9 mouse cellular contexts compared by ENCODE assay signal in the genomic region with DNA sequence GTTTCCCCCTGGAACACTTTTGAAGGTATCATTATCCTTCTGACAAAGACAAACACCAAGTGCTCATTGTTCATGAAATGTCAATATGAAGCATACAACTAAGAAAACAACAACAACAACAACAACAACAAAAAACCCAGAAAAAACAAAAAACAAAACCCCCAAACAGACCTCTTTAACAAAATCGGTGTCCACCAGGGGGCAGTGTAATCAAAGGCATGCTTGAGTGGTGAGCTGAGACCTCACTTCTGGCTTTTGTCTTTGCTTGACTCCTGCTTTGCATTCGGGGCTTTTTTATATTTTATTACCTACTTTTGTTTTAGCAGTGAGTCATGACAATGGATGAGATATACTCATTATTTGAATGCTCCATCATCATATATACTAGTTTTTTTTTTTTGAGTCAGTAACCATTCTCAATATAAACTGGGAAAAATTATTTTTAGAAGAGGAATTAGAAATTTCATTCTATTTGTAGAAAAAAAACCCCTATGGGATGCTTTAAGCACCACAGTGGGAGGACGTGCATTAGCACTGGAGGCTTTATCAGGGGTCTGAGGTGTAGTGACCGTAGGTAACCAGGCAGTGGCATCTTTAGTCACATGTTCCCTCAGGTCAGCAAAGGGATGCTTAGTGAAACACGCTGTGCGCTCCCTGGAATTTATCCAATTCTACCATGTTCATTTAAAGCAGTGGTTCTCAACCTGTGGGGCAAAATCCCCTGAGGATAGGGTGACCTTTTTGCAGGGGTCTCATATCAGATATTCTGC. TPM values are rescaled to one million over a fixed set of nuclear protein-coding genes. Genes with fewer than 3 reads are reported as not detected.
DNase-seq lines count a peak whose midpoint lies in the region; ATAC-seq and TF ChIP-seq lines count a peak whose summit lies in the region.
"Had no signal": no experiment of that assay in that cellular context is flagged by ENCODE, and none has a peak within 500 bp of the region (broad histone marks: within the 10 kb centered on the region; RNA-seq: fewer than 3 reads in every experiment).

No protein-coding gene starts in this region.

- no peak overlapping the region for H3K27ac ChIP-seq in midbrain, embryonic 10.5 days (replicated peaks)
- no peak overlapping the region for H3K27ac ChIP-seq in midbrain, embryonic 13.5 days
- no peak overlapping the region for H3K27ac ChIP-seq in forebrain, postnatal 0 days (ENCODE audit: low read depth, low read length)
- no peak overlapping the region for H3K27ac ChIP-seq in neural tube, embryonic 14.5 days (ENCODE audit: low read depth, low read length)

- no peaks in the 10 kb centered on the region for H3K36me3 ChIP-seq in midbrain, embryonic 10.5 days
- H3K36me3 ChIP-seq in midbrain, embryonic 13.5 days = no peaks in the 10 kb centered on the region
- no peaks in the 10 kb centered on the region for H3K36me3 ChIP-seq in forebrain, postnatal 0 days (ENCODE audit: insufficient read depth)
- H3K36me3 ChIP-seq in neural tube, embryonic 14.5 days (ENCODE audit: control insufficient read depth, insufficient read depth, low read length) = no peaks in the 10 kb centered on the region

- H3K4me2 ChIP-seq in midbrain, embryonic 13.5 days (replicated peaks) = no peak overlapping the region
- no peak overlapping the region for H3K4me2 ChIP-seq in forebrain, postnatal 0 days (ENCODE audit: low read depth)
- no peak overlapping the region for H3K4me2 ChIP-seq in neural tube, embryonic 14.5 days (ENCODE audit: low read depth, low read length)

- H3K9ac ChIP-seq in midbrain, embryonic 13.5 days (replicated peaks) = no peak overlapping the region
- no peak overlapping the region for H3K9ac ChIP-seq in forebrain, postnatal 0 days
- H3K9ac ChIP-seq in neural tube, embryonic 14.5 days (replicated peaks; ENCODE audit: low read depth, low read length) = no peak overlapping the region

- intact Hi-C loops in left cerebral cortex, postnatal 25 days (cut with DNase I) = loop anchor here (5.0 kb wide), 2 partner anchors 121 to 1076 kb away; no protein-coding TSS in a partner anchor

- H3K4me1 ChIP-seq in midbrain, embryonic 10.5 days = no peaks in the 10 kb centered on the region
- no peaks in the 10 kb centered on the region for H3K4me1 ChIP-seq in midbrain, embryonic 13.5 days (replicated peaks)
- no peaks in the 10 kb centered on the region for H3K4me1 ChIP-seq in forebrain, postnatal 0 days (ENCODE audit: insufficient read depth)
- no peaks in the 10 kb centered on the region for H3K4me1 ChIP-seq in neural tube, embryonic 14.5 days (ENCODE audit: control insufficient read depth, insufficient read depth, low read length)

- H3K4me3 ChIP-seq in midbrain, embryonic 10.5 days = no peak overlapping the region
- no peak overlapping the region for H3K4me3 ChIP-seq in midbrain, embryonic 13.5 days (replicated peaks)
- no peak overlapping the region for H3K4me3 ChIP-seq in forebrain, postnatal 0 days (ENCODE audit: low read depth, low read length)
- H3K4me3 ChIP-seq in neural tube, embryonic 14.5 days (ENCODE audit: low read depth, low read length) = no peak overlapping the region

- TF ChIP-seq CTCF in forebrain, postnatal 0 days (IDR thresholded peaks at IDR 0.05; ENCODE audit: low read depth) = peak; percentile 72

- ATAC-seq in midbrain, embryonic 13.5 days = no peak
- peak; percentile 34; the same call in 1 of the 2 replicates for ATAC-seq in forebrain, postnatal 0 days
- ATAC-seq in neural tube, embryonic 14.5 days (ENCODE audit: low read depth) = peak; percentile 75; the same call in 1 of the 2 replicates
- ATAC-seq in erythroblast, adult 5-6 weeks (replicated peaks; ENCODE audit: low FRiP score, poor library complexity, severe bottlenecking) = no peak

- H3K27me3 ChIP-seq in midbrain, embryonic 10.5 days (ENCODE audit: low read depth, poor library complexity, severe bottlenecking) = no peaks in the 10 kb centered on the region
- no peaks in the 10 kb centered on the region for H3K27me3 ChIP-seq in midbrain, embryonic 13.5 days
- no peaks in the 10 kb centered on the region for H3K27me3 ChIP-seq in forebrain, postnatal 0 days (ENCODE audit: insufficient read depth, low read length)
- no peaks in the 10 kb centered on the region for H3K27me3 ChIP-seq in neural tube, embryonic 14.5 days (ENCODE audit: control insufficient read depth, insufficient read depth, low read length)

- no peaks in the 10 kb centered on the region for H3K9me3 ChIP-seq in midbrain, embryonic 10.5 days (replicated peaks)
- H3K9me3 ChIP-seq in midbrain, embryonic 13.5 days = no peaks in the 10 kb centered on the region
- H3K9me3 ChIP-seq in forebrain, postnatal 0 days (ENCODE audit: low read length) = no peaks in the 10 kb centered on the region
- H3K9me3 ChIP-seq in neural tube, embryonic 14.5 days (ENCODE audit: control insufficient read depth, low read length) = no peaks in the 10 kb centered on the region

- WGBS in midbrain, embryonic 10.5 days = 52% methylated on average over 6 of the region's 6 CpGs
- 43% methylated on average over 6 of the region's 6 CpGs for WGBS in midbrain, embryonic 13.5 days
- 47% methylated on average over 6 of the region's 6 CpGs for WGBS in forebrain, postnatal 0 days
- WGBS in neural tube, embryonic 14.5 days = 47% methylated on average over 6 of the region's 6 CpGs

- peak; percentile 47 for DNase-seq in midbrain, embryonic 10.5 days (ENCODE audit: low spot score)
- DNase-seq in NIH3T3 (ENCODE audit: low read depth) = peak; percentile 85
- peak; percentile 53 for DNase-seq in c-Kit-positive CD71-positive TER-119-positive erythroid progenitor cells, embryonic 14.5 days (ENCODE audit: low spot score)
- DNase-seq in forebrain, postnatal 0 days = peak; percentile 77
- DNase-seq in left cerebral cortex, postnatal 25 days (ENCODE audit: low spot score in 2 of 2) = peak; percentile 32 to 35

RNA-seq across cellular contexts. Expression of gene Cd109, which starts 30.8 kb away (rescaled TPM):
- 3.9 and 4.8 TPM in 2 replicates for polyA plus RNA-seq in midbrain, embryonic 10.5 days (2016; fragmentation: Nextera tagmentation; extraction: Ambion mirVana)
- polyA plus RNA-seq in midbrain, embryonic 13.5 days (2015; fragmentation: Nextera tagmentation; extraction: Ambion mirVana) = 1.4 and 1.5 TPM in 2 replicates
- total RNA-seq in forebrain, postnatal 0 days (2014; rRNA removed) = 1.6 and 3.9 TPM in 2 replicates
- 0.86 and 1.2 TPM in 2 replicates for polyA plus RNA-seq in forebrain, postnatal 0 days (2015; fragmentation: Nextera tagmentation; extraction: Ambion mirVana)
- under 1 TPM; 0.57 to 0.76 TPM for total RNA-seq in left cerebral cortex, postnatal 25 days (2021)
- polyA plus RNA-seq in neural tube, embryonic 14.5 days (2014; fragmentation: Nextera tagmentation; extraction: Ambion mirVana) = 1.3 and 1.9 TPM in 2 replicates
- 1.0 TPM in 1 of 2 replicates, not detected in the other for total RNA-seq in erythroblast, adult 5-6 weeks (2015; ENCODE audit: low replicate concordance)
- total RNA-seq in erythroblast, adult 5-6 weeks (2017; ENCODE audit: low replicate concordance) = 0.09 TPM in 1 of 2 replicates, not detected in the other
- total RNA-seq: neutrophil, adult 5-6 weeks had no signal

RNA-seq across cellular contexts. Expression of gene Slc17a5, which starts 58.4 kb away (rescaled TPM):
- polyA plus RNA-seq in midbrain, embryonic 10.5 days (2016; fragmentation: Nextera tagmentation; extraction: Ambion mirVana) = 9.9 and 11.4 TPM in 2 replicates
- polyA plus RNA-seq in midbrain, embryonic 13.5 days (2015; fragmentation: Nextera tagmentation; extraction: Ambion mirVana) = 16.3 and 17.2 TPM in 2 replicates
- total RNA-seq in forebrain, postnatal 0 days (2014; rRNA removed) = 11.1 and 11.5 TPM in 2 replicates
- polyA plus RNA-seq in forebrain, postnatal 0 days (2015; fragmentation: Nextera tagmentation; extraction: Ambion mirVana) = 10.5 and 16.1 TPM in 2 replicates
- 10 to 100 TPM; 18.2 to 18.5 TPM for total RNA-seq in left cerebral cortex, postnatal 25 days (2021)
- polyA plus RNA-seq in neural tube, embryonic 14.5 days (2014; fragmentation: Nextera tagmentation; extraction: Ambion mirVana) = 18.8 and 20.4 TPM in 2 replicates
- 3.6 and 6.5 TPM in 2 replicates for total RNA-seq in erythroblast, adult 5-6 weeks (2015; ENCODE audit: low replicate concordance)
- 1.4 TPM in 2 replicates for total RNA-seq in erythroblast, adult 5-6 weeks (2017; ENCODE audit: low replicate concordance)

Comparison
In these comparisons a context has a peak if more than half of its experiments do, and no peak if none do; other contexts are left out.
1. DNase-seq: peak in every context shown above with its lines; median percentile 85 in NIH3T3; 77 in forebrain, postnatal 0 days; 53 in c-Kit-positive CD71-positive TER-119-positive erythroid progenitor cells, embryonic 14.5 days; 47 in midbrain, embryonic 10.5 days; 34 in left cerebral cortex, postnatal 25 days.
2. ATAC-seq: peak in forebrain, postnatal 0 days (single experiment) and neural tube, embryonic 14.5 days (single experiment); none in midbrain, embryonic 13.5 days (single experiment) and erythroblast, adult 5-6 weeks (single experiment).